Mouse (Mus musculus): ENCODE results near the gene Kctd20.

Kctd20 gene

GRCm38 (mm10) chr17:28951831-28952799 lies at the start of gene Kctd20:
Gene Kctd20 (plus strand): TSS chr17:28951950.
- DNase-seq, result peak; percentile 96

GRCm38 (mm10) chr17:28904546-28905376 lies 47.0 kb upstream of the Kctd20 start:
- DNase-seq, result peak; percentile 77

GRCm38 (mm10) chr17:28905377-28905916 lies 46.3 kb upstream of the Kctd20 start:
- no peak for DNase-seq

GRCm38 (mm10) chr17:28907959-28908358 lies 43.8 kb upstream of the Kctd20 start:
- no peak for DNase-seq

- DNase-seq, result peak; percentile 81
These were observed 42.4 kb upstream of the Kctd20 start for GRCm38 (mm10) chr17:28909252-28909941.

GRCm38 (mm10) chr17:28910139-28910538 lies 41.6 kb upstream of the Kctd20 start:
- DNase-seq, result peak; percentile 53

GRCm38 (mm10) chr17:28913200-28913599 lies 38.5 kb upstream of the Kctd20 start:
- no peak for DNase-seq

- no peak for DNase-seq
These were observed 37.8 kb upstream of the Kctd20 start for GRCm38 (mm10) chr17:28913940-28914339.

GRCm38 (mm10) chr17:28915060-28915628 lies 36.6 kb upstream of the Kctd20 start, which contains the start of gene 4930539E08Rik:
Gene 4930539E08Rik (minus strand): TSS chr17:28915324.
- DNase-seq, result no peak

- DNase-seq, result no peak
These were observed 35.2 kb upstream of the Kctd20 start for GRCm38 (mm10) chr17:28916520-28916919.

GRCm38 (mm10) chr17:28921086-28921485 lies 30.7 kb upstream of the Kctd20 start:
- no peak for DNase-seq

- DNase-seq, result no peak
These were observed 29.7 kb upstream of the Kctd20 start for GRCm38 (mm10) chr17:28922096-28922495.

GRCm38 (mm10) chr17:28924957-28925595 lies 26.7 kb upstream of the Kctd20 start:
- no peak for DNase-seq

GRCm38 (mm10) chr17:28926380-28926779 lies 25.4 kb upstream of the Kctd20 start:
- DNase-seq, result peak; percentile 91

- DNase-seq, result peak; percentile 75
These were observed 24.7 kb upstream of the Kctd20 start for GRCm38 (mm10) chr17:28926866-28927635.

GRCm38 (mm10) chr17:28928004-28928403 lies 23.7 kb upstream of the Kctd20 start:
- DNase-seq, result no peak

GRCm38 (mm10) chr17:28929369-28929768 lies 22.4 kb upstream of the Kctd20 start:
- DNase-seq, result no peak

GRCm38 (mm10) chr17:28930392-28931074 lies 21.2 kb upstream of the Kctd20 start:
- DNase-seq, result peak; percentile 98

- no peak for DNase-seq
These were observed 20.1 kb upstream of the Kctd20 start for GRCm38 (mm10) chr17:28931436-28932211.
